Mouse (Mus musculus) spleen, adult 2 months (tissue): ENCODE data around the gene Aven. TPM values are rescaled to one million over a fixed set of nuclear protein-coding genes. Genes with fewer than 3 reads are reported as not detected.

Experiments
- DNase-seq, 2 experiments: peaks; one replicate each; pipeline versions ENCODE4 v3.0.0 to v3.0.0-alpha.2; 2012 to 2021; ENCODE audit warnings: low spot score in 2 of 2, low read depth in 1 of 2
- H3K27ac ChIP-seq: fragments of 200-500 bp; 2 replicates; pipeline ENCODE4 v1.5.1; 2012; ENCODE audit warnings: low read length, inconsistent platforms; ENCODE audit not compliant: insufficient read depth
- H3K27me3 ChIP-seq: fragments of 200-500 bp; 2 replicates; pipeline ENCODE4 v1.6.1; 2012; ENCODE audit warnings: mild to moderate bottlenecking, moderate library complexity, low read length, inconsistent platforms; ENCODE audit not compliant: control insufficient read depth, insufficient read depth
- H3K36me3 ChIP-seq: fragments of 200-500 bp; 2 replicates; pipeline ENCODE4 v1.6.1; 2012; ENCODE audit warnings: mild to moderate bottlenecking, low read length, inconsistent platforms; ENCODE audit not compliant: control insufficient read depth, insufficient read depth
- H3K4me1 ChIP-seq: fragments of 200-500 bp; 2 replicates; pipeline ENCODE4 v1.6.1; 2011; ENCODE audit warnings: inconsistent platforms; ENCODE audit not compliant: control insufficient read depth, insufficient read depth, insufficient read length
- H3K4me3 ChIP-seq: fragments of 200-500 bp; 2 replicates; pipeline ENCODE4 v1.5.1; 2011; ENCODE audit warnings: mild to moderate bottlenecking, inconsistent platforms; ENCODE audit not compliant: insufficient read depth, insufficient read length; ENCODE audit errors: extremely low read depth
- CTCF ChIP-seq: fragments of 200-500 bp; IDR thresholded peaks from 2 replicates; pipeline ENCODE4 v1.5.1; 2011; ENCODE audit warnings: mild to moderate bottlenecking, inconsistent platforms; ENCODE audit not compliant: insufficient read depth, insufficient read length, insufficient replicate concordance; ENCODE audit errors: extremely low read depth
- POLR2A ChIP-seq: fragments of 200-500 bp; IDR thresholded peaks from 2 replicates; pipeline ENCODE4 v1.6.1; 2011; ENCODE audit warnings: low read depth, low read length, inconsistent platforms
- WGBS: fragments of 180-500 bp; shearing (Covaris S2); methylation state at CpG from one replicate; pipeline ENCODE4 v1.1.7; 2018; 5-methylcytosine and 5-hydroxymethylcytosine counted together
- polyA plus RNA-seq: library from polyadenylated mRNA; depleted of rRNA; stranded (reverse); fragments of >200 nt; gene quantifications from 2 replicates; pipeline ENCODE4 v1.2.3, GENCODE M21; 2012

The Aven gene
- polyA plus RNA-seq, 1 experiment, result 2.7 TPM

- H3K4me1 ChIP-seq, result peaks cover 2% of the 10 kb centered on the region; the same call in 1 of the 2 replicates
- H3K27me3 ChIP-seq, result no peaks in the 10 kb centered on the region
- whole genome bisulfite sequencing, result 85% methylated on average over 5 of the region's 5 CpGs
- no peak for DNase-seq
- 0 out of 2 replicates have a peak overlapping the region, but pooled peaks have one; percentile 1 for H3K27ac ChIP-seq
- TF ChIP-seq CTCF (no peak), POLR2A (no peak)
- H3K4me3 ChIP-seq, result no peak overlapping the region
- no peaks in the 10 kb centered on the region for H3K36me3 ChIP-seq
Observed at GRCm38 (mm10) chr2:112506841-112507435, 14.2 kb downstream of the Aven start.

DNA sequence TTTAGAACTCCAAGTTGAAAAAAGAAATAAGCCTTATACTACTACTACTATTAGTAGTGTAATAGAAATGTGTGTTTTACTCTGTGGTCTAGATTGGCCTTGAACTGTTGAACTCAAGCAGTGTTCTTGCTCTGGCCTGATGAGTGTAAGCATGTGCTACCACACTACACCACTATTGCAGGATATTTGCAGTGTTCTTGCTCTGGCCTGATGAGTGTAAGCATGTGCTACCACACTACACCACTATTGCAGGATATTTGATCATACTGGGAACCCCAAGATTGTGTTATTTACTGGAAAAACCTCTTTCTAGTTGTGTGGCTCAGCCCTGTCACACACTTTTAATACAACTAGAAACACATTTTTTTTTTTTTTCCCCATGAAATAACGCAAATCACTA lies 14.7 kb downstream of the Aven start:
- H3K4me1 ChIP-seq, result peaks cover 2% of the 10 kb centered on the region; the same call in 1 of the 2 replicates
- TF ChIP-seq CTCF (no peak), POLR2A (no peak)
- no peak for DNase-seq
- H3K27ac ChIP-seq, result no peak overlapping the region
- H3K27me3 ChIP-seq, result no peaks in the 10 kb centered on the region
- 94% methylated on average over 1 of the region's 1 CpGs for WGBS
- H3K36me3 ChIP-seq, result no peaks in the 10 kb centered on the region
- no peak overlapping the region for H3K4me3 ChIP-seq

GRCm38 (mm10) chr2:112510140-112510539 lies 17.4 kb downstream of the Aven start:
- 54% methylated on average over 4 of the region's 4 CpGs for WGBS
- no peak overlapping the region; the same call in 1 of the 2 replicates for H3K4me3 ChIP-seq
- DNase-seq, result peak in 1 of 2 experiments; percentile 60
- H3K4me1 ChIP-seq, result peaks cover 2% of the 10 kb centered on the region; the same call in 1 of the 2 replicates
- H3K27me3 ChIP-seq, result no peaks in the 10 kb centered on the region
- H3K27ac ChIP-seq, result peak overlapping the region; percentile 46; the same call in 1 of the 2 replicates
- TF ChIP-seq POLR2A, result no peak
- TF ChIP-seq CTCF, result no peak
- no peaks in the 10 kb centered on the region for H3K36me3 ChIP-seq

DNA sequence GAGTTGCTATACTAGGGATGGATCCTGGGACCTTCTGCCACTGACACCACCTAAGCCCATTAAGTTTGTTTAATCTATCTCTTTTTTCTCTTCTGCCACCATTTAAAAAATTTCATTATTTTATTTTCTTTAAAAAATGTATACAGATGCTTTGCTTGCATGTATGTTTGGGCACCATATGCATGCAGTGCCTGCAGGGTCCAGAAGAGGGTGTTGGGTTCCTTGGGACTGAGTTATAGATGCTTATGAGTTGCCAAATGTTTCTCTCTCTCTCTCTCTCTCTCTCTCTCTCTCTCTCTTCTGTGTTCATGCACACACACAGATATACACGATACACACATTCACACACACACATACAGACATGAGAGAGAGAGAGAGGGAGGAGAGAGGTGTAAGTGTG lies 20.3 kb downstream of the Aven start:
- H3K36me3 ChIP-seq, result peaks cover 4% of the 10 kb centered on the region; the same call in 1 of the 2 replicates
- no peak overlapping the region for H3K27ac ChIP-seq
- H3K4me3 ChIP-seq, result no peak overlapping the region
- H3K27me3 ChIP-seq, result no peaks in the 10 kb centered on the region
- no peak for DNase-seq
- H3K4me1 ChIP-seq, result peaks cover 2% of the 10 kb centered on the region; the same call in 1 of the 2 replicates
- no peak for TF ChIP-seq CTCF
- TF ChIP-seq POLR2A, result no peak
- 100% methylated on average over 1 of the region's 1 CpGs for WGBS

- peaks cover 4% of the 10 kb centered on the region; the same call in 1 of the 2 replicates for H3K36me3 ChIP-seq
- H3K27ac ChIP-seq, result no peak overlapping the region
- no peaks in the 10 kb centered on the region for H3K27me3 ChIP-seq
- no peak overlapping the region for H3K4me3 ChIP-seq
- H3K4me1 ChIP-seq, result no peaks in the 10 kb centered on the region
- WGBS, result 86% methylated on average over 3 of the region's 3 CpGs
- DNase-seq, result no peak
- TF ChIP-seq POLR2A (no peak), CTCF (no peak)
Observed at GRCm38 (mm10) chr2:112516728-112517127, 24.0 kb downstream of the Aven start.

DNA sequence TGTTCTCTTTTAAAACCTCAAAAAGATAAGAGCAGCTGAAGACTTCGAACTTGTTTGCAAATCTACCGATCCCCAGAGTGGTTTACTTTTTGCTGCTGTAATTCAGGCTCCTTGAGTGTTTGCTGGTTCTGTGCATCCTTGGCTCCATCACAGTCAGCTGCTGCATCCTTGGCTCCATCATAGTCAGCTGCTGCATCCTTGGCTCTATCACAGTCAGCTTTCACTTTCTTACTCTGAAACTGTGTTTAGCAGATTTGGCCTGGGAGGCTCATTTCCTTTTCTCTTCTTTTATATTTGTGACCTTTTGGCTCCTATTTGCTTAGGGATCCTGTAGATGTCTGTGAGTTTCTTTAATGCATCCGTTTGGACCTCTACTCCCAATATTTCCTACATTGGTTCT lies 24.5 kb downstream of the Aven start:
- Histone ChIP-seq H3K27me3 (no peaks in the 10 kb centered on the region), H3K27ac (no peak overlapping the region), H3K36me3 (peaks cover 4% of the 10 kb centered on the region; the same call in 1 of the 2 replicates), H3K4me1 (no peaks in the 10 kb centered on the region), H3K4me3 (no peak overlapping the region)
- no peak for DNase-seq
- TF ChIP-seq CTCF, result no peak
- no peak for TF ChIP-seq POLR2A
- WGBS, result 77% methylated on average over 3 of the region's 3 CpGs

DNA sequence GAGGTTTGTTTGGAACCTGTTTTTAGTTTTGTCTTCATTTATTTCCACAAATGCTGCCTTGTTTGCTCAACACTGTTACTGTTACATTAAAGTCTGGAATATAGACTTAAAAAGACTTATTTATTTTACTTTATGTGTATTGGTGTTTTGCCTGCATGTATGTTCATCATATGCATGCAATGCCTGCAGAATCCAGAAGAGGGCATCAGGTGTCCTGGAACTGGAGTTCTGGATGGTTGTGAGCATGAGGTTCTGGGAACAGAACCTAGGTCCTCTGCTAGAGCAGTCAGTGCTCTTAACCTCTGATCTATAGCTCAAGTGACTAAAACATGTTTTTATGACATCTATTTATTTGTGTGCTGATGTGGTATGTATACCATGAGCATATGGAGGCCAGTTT lies 25.8 kb downstream of the Aven start:
- DNase-seq, result no peak
- TF ChIP-seq CTCF (no peak), POLR2A (no peak)
- H3K27me3 ChIP-seq, result no peaks in the 10 kb centered on the region
- H3K4me3 ChIP-seq, result no peak overlapping the region
- H3K4me1 ChIP-seq, result no peaks in the 10 kb centered on the region
- no peak overlapping the region for H3K27ac ChIP-seq
- H3K36me3 ChIP-seq, result peaks cover 4% of the 10 kb centered on the region; the same call in 1 of the 2 replicates
